Mouse (Mus musculus) lung, embryonic 16.5 days (tissue): ENCODE data around the gene Smarca2. TPM values are rescaled to one million over a fixed set of nuclear protein-coding genes. Genes with fewer than 3 reads are reported as not detected.

Experiments
- ATAC-seq: fragments of 200-750 bp; cut with Nextera tagmentation; 2 replicates; pipeline ENCODE4 v1.8.0; 2017; ENCODE audit warnings: low read depth, mild to moderate bottlenecking, moderate library complexity
- H3K27ac ChIP-seq: fragments of 300-500 bp; sonication (generic); 2 replicates; pipeline ENCODE4 v1.5.1; 2014; ENCODE audit warnings: mild to moderate bottlenecking, control low read depth, low read length
- H3K27me3 ChIP-seq: fragments of 300-500 bp; sonication (generic); 2 replicates; pipeline ENCODE4 v1.6.1; 2014; ENCODE audit warnings: low read depth, low read length, mixed read lengths; ENCODE audit not compliant: control insufficient read depth, insufficient read depth
- H3K36me3 ChIP-seq: fragments of 300-500 bp; sonication (generic); 2 replicates; pipeline ENCODE4 v1.6.1; 2014; ENCODE audit warnings: low read length; ENCODE audit not compliant: control insufficient read depth, insufficient read depth
- H3K4me1 ChIP-seq: fragments of 300-500 bp; sonication (generic); replicated peaks from 2 replicates; pipeline ENCODE4 v1.6.1; 2014; ENCODE audit warnings: low read length, mixed read lengths; ENCODE audit not compliant: control insufficient read depth, insufficient read depth
- H3K4me2 ChIP-seq: fragments of 300-500 bp; sonication (generic); 2 replicates; pipeline ENCODE4 v1.6.1; 2014; ENCODE audit warnings: low read depth, low read length, control low read depth
- H3K4me3 ChIP-seq: fragments of 300-500 bp; sonication (generic); 2 replicates; pipeline ENCODE4 v1.5.1; 2014; ENCODE audit warnings: mild to moderate bottlenecking, low read length, control low read depth
- H3K9ac ChIP-seq: fragments of 300-500 bp; sonication (generic); 2 replicates; pipeline ENCODE4 v1.6.1; 2014; ENCODE audit warnings: low read length, control low read depth
- H3K9me3 ChIP-seq: fragments of 300-500 bp; sonication (generic); 2 replicates; pipeline ENCODE4 v1.6.1; 2016; ENCODE audit warnings: low read length; ENCODE audit not compliant: control insufficient read depth
- WGBS: fragments of 180-500 bp; shearing (Covaris S2); extraction: QIAGEN DNeasy Blood & Tissue Kit; methylation state at CpG from one replicate; pipeline ENCODE4 v1.1.7; 2014; 5-methylcytosine and 5-hydroxymethylcytosine counted together
- polyA plus RNA-seq: library from polyadenylated mRNA; unstranded; fragments of >200 nt; fragmentation: Nextera tagmentation; extraction: Ambion mirVana; gene quantifications from 2 replicates; pipeline ENCODE4 v1.2.1, GENCODE M21; 2015

Smarca2 gene
- polyA plus RNA-seq, 1 experiment from 2014 or later: 48.1 TPM

DNA sequence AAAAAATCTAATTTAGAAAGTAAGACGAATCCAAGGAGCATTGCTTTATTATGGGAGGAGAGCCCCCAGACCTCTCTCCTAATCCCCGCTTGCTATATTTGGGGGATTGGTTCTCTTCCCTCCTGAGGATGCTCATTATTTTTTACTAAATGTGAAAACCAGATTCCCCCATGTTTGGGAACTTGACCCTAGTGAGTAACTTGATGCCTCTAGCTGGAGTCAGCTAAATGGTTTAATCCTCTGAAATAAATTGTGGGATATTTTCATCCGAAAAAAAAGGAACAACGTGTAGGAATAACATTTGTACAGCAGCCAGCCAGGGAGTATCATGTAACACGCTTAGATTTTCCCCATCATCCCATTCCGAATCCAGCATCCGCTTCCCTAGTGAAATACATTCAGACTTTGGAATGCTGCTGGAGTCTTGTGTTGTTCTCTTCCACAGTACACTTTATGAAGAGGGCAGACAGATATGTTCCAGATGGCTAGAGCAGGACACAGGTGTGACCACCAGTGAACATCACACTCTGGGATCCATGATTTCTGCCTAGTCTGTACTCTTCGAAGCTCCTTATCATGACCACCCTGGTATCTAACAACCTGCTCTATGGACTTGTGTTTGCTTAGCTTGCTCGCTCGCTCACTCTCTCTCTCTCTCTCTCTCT is 99.8 kb downstream of the Smarca2 start:
- 67% methylated on average over 10 of the region's 10 CpGs for WGBS
- Histone ChIP-seq H3K9me3 (no peaks in the 10 kb centered on the region), H3K9ac (no peak overlapping the region), H3K27ac (peak overlapping the region; percentile 68), H3K36me3 (peaks cover 19% of the 10 kb centered on the region), H3K4me1 (peaks cover 7% of the 10 kb centered on the region), H3K4me3 (no peak overlapping the region), H3K4me2 (no peak overlapping the region), H3K27me3 (no peaks in the 10 kb centered on the region)
- no peak for ATAC-seq

DNA sequence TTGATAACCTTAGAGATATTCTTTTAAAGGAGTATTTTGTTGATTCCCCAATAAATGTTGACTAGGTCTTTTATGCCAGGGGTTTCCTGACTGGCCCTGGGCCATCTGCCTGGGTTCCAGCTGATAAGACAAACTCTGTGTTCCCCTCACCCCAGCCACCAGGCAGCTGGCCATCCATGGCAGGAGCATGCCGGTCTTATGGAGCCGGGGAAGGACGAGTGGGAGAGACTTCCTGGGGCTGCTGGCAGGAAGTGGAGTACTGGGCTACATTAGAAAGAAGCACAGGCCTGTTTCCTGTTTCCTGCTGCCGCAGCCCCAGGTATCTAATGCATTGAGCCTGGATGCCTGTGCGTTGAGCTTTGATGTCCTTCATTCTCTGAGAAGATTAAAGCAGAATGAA is 102.1 kb downstream of the Smarca2 start:
- Histone ChIP-seq H3K9ac (no peak overlapping the region), H3K9me3 (no peaks in the 10 kb centered on the region), H3K4me1 (peaks cover 7% of the 10 kb centered on the region), H3K4me2 (no peak overlapping the region), H3K4me3 (no peak overlapping the region), H3K36me3 (peaks cover 5% of the 10 kb centered on the region), H3K27me3 (no peaks in the 10 kb centered on the region), H3K27ac (peak overlapping the region; percentile 70; the same call in 1 of the 2 replicates)
- peak; percentile 68 for ATAC-seq
- WGBS: 41% methylated on average over 5 of the region's 5 CpGs

DNA sequence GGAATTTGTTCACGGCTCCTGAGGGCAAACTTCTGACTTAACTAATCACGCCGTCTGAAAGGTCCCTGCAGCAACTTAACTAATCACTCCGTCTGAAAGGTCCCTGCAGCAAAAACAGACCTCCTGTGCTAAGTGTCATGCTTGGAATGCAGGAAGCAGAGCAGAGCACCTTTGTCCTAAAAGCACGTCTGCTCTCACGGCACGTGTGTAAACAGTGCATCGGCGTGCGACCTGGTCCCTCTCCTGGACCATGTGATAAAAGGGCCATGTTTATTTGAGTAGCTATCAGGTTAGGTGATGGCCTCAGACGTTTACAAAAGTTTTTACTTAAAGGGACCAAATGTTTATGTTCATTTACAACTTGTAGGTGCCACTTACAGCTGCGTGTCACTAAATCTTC is 104.2 kb downstream of the Smarca2 start:
- H3K4me2 ChIP-seq: peak overlapping the region; percentile 10; the same call in 1 of the 2 replicates
- H3K27ac ChIP-seq: peak overlapping the region; percentile 9; the same call in 1 of the 2 replicates
- WGBS: 16% methylated on average over 12 of the region's 12 CpGs
- peaks cover 2% of the 10 kb centered on the region; the same call in 1 of the 2 replicates for H3K36me3 ChIP-seq
- peak; percentile 60; the same call in 1 of the 2 replicates for ATAC-seq
- H3K27me3 ChIP-seq: no peaks in the 10 kb centered on the region
- peaks cover 7% of the 10 kb centered on the region for H3K4me1 ChIP-seq
- H3K9me3 ChIP-seq: no peaks in the 10 kb centered on the region
- H3K4me3 ChIP-seq: no peak overlapping the region
- no peak overlapping the region for H3K9ac ChIP-seq

DNA sequence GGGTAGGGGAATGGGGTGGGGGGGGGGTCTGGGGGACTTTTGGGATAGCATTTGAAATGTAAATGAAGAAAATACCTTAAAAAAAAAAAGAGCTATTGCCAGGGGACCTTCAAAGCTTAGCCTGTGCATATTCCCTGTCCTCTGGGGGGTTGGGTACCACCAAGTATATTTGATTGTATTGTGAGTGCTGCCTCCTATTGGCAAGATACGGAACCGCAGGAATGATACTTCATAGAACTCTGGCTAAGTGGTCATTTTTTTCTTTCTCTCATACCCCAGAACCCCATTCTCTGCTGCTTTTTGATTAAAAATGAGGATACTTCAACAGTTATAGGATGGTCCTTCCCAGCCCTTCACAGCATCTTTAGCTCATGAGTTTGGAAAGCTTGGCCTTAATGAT is 106.4 kb downstream of the Smarca2 start:
- Histone ChIP-seq H3K27me3 (no peaks in the 10 kb centered on the region), H3K9ac (no peak overlapping the region), H3K4me1 (peaks cover 7% of the 10 kb centered on the region), H3K4me2 (no peak overlapping the region), H3K4me3 (no peak overlapping the region), H3K36me3 (peaks cover 2% of the 10 kb centered on the region; the same call in 1 of the 2 replicates), H3K27ac (no peak overlapping the region), H3K9me3 (no peaks in the 10 kb centered on the region)
- 27% methylated on average over 2 of the region's 2 CpGs for WGBS
- ATAC-seq: no peak

GRCm38 (mm10) chr19:26716217-26716616 is 111.4 kb downstream of the Smarca2 start:
- H3K36me3 ChIP-seq: peaks cover 2% of the 10 kb centered on the region; the same call in 1 of the 2 replicates
- 0 out of 2 replicates have a peak overlapping the region, but pooled peaks have one; percentile 5 for H3K9ac ChIP-seq
- WGBS: 44% methylated on average over 9 of the region's 9 CpGs
- no peak overlapping the region for H3K4me3 ChIP-seq
- no peaks in the 10 kb centered on the region for H3K9me3 ChIP-seq
- peak; percentile 87 for ATAC-seq
- no peaks in the 10 kb centered on the region for H3K27me3 ChIP-seq
- H3K27ac ChIP-seq: peak overlapping the region; percentile 73
- H3K4me1 ChIP-seq: peaks cover 6% of the 10 kb centered on the region; the same call in 1 of the 2 replicates
- 0 out of 2 replicates have a peak overlapping the region, but pooled peaks have one; percentile 7 for H3K4me2 ChIP-seq

DNA sequence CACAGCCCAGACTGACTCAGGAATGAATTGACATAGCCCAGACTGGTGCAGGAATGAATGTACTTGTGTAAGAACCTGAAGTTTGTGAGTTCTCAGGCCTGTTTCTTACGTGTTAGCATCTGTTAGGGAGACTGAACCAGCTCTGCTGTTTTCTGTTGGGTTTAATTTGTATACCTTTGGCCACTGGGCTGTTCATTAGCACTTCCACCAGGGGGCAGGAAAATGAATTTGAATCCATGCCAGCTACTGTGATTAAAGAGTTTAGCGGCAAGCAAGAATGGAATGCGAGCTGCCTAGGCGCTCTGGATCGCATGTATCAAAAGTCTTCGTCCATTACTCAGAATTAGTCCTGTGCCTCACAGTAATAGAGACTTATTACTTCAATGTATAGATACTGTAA is 113.4 kb downstream of the Smarca2 start:
- no peak overlapping the region for H3K27ac ChIP-seq
- WGBS: 16% methylated on average over 6 of the region's 6 CpGs

GRCm38 (mm10) chr19:26719161-26719560 is 114.3 kb downstream of the Smarca2 start:
- no peak overlapping the region for H3K9ac ChIP-seq
- no peak for ATAC-seq
- 87% methylated on average over 7 of the region's 7 CpGs for WGBS
- H3K9me3 ChIP-seq: no peaks in the 10 kb centered on the region
- H3K27me3 ChIP-seq: no peaks in the 10 kb centered on the region
- no peak overlapping the region for H3K4me2 ChIP-seq
- H3K4me3 ChIP-seq: no peak overlapping the region
- H3K27ac ChIP-seq: no peak overlapping the region
- peaks cover 11% of the 10 kb centered on the region for H3K36me3 ChIP-seq
- peaks cover 6% of the 10 kb centered on the region; the same call in 1 of the 2 replicates for H3K4me1 ChIP-seq

More for the DNA sequence above, 113.4 kb downstream of the Smarca2 start:
- ATAC-seq: peak; percentile 54
- Histone ChIP-seq H3K9ac (no peak overlapping the region), H3K4me2 (no peak overlapping the region), H3K36me3 (peaks cover 6% of the 10 kb centered on the region), H3K4me1 (peaks cover 6% of the 10 kb centered on the region; the same call in 1 of the 2 replicates), H3K9me3 (no peaks in the 10 kb centered on the region), H3K27me3 (no peaks in the 10 kb centered on the region), H3K4me3 (no peak overlapping the region)

DNA sequence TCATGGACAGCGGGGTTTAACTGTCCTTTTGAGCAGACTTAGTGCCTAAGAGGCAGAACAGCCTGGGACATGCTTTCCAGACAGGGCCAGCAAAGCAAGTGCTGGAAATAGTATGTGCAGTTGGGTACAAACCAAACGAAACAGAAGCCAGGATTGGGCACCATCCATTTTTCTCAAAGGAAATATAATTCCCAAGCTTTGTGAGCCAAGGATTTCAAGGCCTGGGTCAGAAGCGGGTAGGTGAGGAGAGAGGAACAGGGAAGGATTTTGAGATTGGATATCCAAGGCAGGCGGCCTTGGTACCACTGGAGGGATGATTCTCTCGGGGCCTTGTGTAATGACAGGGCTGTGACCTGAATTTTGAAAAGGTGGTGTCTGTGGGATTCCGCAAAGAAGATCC is 116.9 kb downstream of the Smarca2 start:
- no peaks in the 10 kb centered on the region for H3K9me3 ChIP-seq
- H3K36me3 ChIP-seq: peaks cover 11% of the 10 kb centered on the region
- WGBS: 84% methylated on average over 6 of the region's 6 CpGs
- no peak overlapping the region for H3K4me3 ChIP-seq
- H3K27me3 ChIP-seq: no peaks in the 10 kb centered on the region
- no peak for ATAC-seq
- H3K4me2 ChIP-seq: no peak overlapping the region
- H3K4me1 ChIP-seq: peaks cover 6% of the 10 kb centered on the region; the same call in 1 of the 2 replicates
- no peak overlapping the region for H3K9ac ChIP-seq
- no peak overlapping the region for H3K27ac ChIP-seq

DNA sequence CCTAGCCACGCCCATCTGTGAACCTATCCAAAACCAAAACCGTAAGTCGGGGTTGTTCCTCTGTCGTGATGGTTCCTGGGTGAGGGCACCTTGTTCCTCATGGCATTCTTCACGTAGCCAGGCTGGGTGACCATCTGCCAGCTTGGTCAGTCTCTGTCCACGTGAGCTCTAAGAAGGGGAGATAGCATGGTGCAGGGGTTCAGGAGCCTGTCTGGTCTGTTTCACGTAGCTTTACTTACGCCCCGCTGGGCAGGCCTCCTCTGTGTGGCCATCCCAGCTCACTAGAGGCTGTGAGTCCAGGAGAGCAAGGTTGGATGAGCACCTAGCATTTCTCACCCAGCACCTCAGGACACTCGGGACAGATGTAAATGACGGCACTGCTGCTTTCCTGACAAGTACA is 119.0 kb downstream of the Smarca2 start:
- WGBS: 83% methylated on average over 11 of the region's 11 CpGs
- Histone ChIP-seq H3K9ac (no peak overlapping the region), H3K4me2 (no peak overlapping the region), H3K36me3 (peaks cover 11% of the 10 kb centered on the region), H3K27me3 (no peaks in the 10 kb centered on the region), H3K9me3 (no peaks in the 10 kb centered on the region), H3K4me3 (no peak overlapping the region), H3K27ac (no peak overlapping the region), H3K4me1 (0 out of 2 replicates have a peak, but pooled peaks cover 2% of the 10 kb centered on the region)
- ATAC-seq: no peak
